Mouse (Mus musculus) testis, postnatal 10 days (tissue): ENCODE data around the gene Mgat4a.

Source experiments
- DNase-seq: peaks from one replicate; pipeline ENCODE4 v3.0.0; 2021; ENCODE audit warnings: low spot score

Gene Mgat4a

DNA sequence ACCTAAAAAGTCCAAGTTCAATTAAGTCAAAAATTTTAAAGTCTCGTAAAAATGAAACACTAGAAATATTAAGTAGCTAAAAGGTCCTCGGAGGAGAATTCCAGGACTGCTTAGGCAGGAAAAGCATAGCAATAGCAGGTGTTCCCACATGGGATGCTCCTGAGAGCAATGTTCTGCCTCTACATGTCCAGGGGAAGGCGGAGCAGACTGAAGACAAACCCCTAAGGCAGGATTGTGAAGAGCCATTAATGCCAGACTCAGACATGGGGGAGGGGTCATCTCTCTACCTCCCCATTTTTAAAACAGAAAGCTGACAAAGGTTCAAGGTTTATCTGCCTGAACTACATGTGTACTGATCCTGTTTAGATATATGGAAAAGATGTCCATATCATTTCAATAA, 45.7 kb downstream of the Mgat4a start:
- no peak for DNase-seq

GRCm38 (mm10) chr1:37491672-37492071, 49.1 kb downstream of the Mgat4a start:
- DNase-seq, result no peak

DNA sequence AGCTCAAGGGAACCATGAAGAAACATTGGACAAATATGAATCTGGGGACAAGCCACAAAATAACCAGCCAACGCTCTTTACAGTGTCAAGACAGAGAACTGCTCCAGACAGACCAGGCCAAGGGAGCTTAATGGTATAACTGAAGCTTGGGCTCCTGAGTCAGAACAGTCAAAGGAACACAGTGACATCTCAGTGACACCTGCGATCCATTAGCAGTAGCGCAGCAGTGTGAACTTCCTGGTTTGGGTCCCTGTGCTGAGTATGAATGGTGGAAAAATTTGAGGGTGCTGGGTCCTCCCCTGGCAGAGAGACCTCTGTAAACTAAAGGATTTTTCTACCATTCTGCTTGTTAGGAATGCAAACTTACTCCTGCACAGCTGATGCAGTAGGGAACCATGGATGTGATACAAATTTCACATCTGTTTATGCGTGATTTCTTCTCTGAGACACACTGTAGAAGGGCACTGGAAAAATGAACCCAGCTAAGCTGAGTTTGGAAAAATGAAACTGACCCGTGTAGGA, 50.1 kb downstream of the Mgat4a start:
- no peak for DNase-seq

- no peak for DNase-seq
These were observed 52.3 kb downstream of the Mgat4a start for GRCm38 (mm10) chr1:37488531-37488930.

- DNase-seq, result no peak
These were observed 53.8 kb downstream of the Mgat4a start for GRCm38 (mm10) chr1:37486994-37487393.

DNA sequence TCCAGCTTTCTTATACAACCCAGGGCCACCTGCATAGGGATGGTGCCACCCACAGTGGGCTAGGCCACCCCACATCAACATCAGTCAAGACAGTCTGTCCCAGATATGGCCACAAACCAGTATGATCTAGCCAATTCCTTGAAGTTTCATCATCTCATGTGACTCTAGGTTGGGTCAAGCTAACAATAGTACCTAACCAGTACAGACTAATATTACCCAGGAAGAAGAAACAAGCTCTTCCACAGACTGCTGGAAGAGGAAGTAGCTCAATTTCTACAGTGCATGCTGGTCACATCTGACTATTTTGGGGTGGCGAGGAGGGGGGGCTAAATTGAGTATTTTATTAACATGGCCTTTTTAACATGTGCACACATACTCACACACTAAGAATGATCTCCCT, 54.4 kb downstream of the Mgat4a start:
- no peak for DNase-seq

DNA sequence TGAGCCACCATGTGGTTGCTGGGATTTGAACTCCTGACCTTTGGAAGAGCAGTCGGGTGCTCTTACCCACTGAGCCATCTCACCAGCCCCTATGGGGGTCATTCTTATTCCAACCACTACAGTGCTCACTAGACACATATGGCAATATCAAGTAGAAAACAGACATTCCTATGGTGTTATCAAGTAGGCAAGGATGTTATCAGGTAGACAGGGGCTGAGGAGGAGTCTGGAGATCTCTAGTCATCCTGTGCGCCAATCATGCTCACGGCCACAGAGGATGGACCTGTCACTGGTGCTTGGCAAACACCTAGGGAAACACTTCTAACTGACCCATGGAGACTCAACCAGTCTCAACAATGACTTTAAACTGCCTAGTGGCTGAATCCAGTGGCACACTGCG, 56.2 kb downstream of the Mgat4a start:
- no peak for DNase-seq

DNA sequence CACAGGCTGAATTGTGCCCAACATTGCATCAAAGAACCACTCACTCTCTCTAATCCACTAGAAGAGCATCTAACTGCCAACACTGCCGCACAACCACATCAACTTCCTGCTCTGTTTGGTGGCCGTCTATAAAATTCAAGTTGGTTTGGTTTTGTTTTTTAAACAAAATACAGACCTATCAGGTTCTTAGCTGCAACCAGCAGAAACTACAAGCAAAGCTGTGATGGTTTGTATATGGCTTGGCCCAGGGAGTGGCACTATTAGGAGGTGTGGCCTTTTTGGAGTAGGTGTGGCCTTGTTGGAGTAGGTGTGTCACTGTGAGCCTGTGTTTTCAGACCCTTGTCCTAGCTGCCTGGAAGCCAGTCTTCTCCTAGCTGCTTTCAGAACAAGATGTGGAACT, 59.5 kb downstream of the Mgat4a start:
- no peak for DNase-seq

- DNase-seq, result no peak
These were observed 60.1 kb downstream of the Mgat4a start for GRCm38 (mm10) chr1:37480731-37481130.

DNA sequence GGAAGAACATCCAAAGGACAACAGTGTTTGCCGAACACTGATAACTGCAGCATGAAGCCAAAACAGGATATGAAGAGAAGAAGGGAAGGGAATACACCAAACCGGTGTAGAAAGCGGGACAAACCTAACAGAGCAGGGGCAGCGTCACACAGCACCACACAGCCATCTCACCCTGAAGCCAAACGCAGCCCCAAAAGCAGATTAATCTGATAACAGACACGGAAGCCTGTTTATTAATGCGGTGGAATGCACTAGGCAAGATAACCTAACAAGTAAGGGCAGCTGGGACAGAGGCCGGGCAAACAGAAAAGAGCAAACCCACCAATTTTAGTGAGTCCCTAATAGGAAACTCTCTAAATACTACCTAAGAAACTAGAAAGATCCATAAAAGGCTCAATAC, 61.1 kb downstream of the Mgat4a start:
- no peak for DNase-seq

DNA sequence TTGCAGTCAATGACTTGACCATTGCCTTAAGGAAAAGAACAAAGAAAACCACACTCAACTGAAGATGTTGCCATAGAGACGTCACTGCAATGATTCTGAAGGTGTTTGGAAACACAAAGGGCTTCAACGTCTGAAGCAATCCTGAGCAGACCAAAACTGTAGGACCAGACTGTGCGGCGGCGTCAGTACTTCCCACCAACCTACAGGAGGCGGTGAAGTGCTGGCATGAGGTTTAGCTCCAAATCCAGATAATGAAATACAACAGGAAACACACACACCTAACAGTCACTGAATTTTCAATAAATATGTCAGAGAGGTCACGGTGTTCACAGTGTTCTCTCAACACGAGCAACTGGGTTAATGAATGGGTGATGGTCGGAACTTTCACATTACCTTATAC, 61.7 kb downstream of the Mgat4a start:
- no peak for DNase-seq

DNA sequence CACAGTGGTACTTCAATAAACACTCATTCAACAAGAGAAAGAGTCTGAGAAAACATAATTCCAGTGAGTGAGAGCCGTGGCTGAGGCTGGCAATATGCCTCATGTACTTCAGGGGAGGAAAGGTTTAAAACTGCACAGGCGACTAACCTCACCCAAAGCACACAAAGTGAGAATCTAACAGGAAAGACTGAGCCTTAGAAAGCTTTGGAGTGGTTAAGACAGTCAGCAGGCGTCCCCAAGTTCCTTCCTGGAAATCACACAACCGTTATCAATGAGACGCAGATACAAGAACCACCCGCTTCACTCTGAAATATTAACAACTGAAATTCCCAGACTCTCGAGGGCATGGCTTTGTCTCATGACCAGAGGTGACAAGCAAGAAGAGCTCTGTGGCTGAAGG, 62.4 kb downstream of the Mgat4a start:
- no peak for DNase-seq

DNA sequence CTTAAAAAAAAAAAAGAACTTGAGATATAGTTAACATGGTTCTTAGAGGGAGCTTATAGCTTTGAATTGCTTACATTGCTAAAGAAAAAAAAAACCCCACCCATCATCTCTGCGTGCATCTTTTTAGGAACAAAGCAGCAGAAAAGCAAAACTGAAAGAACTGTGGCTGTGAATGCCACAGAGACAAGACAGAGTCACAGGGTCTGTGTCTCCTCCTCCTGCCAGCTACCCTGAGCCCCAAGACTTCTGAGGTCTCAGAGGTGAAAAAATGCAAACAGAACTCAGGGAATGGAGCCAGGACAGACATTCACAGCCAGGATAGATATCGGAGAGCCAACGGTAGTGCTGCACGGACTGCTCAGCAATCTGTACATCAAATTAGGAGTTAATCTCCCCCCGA, 62.9 kb downstream of the Mgat4a start:
- DNase-seq, result no peak

- DNase-seq, result no peak
These were observed 63.6 kb downstream of the Mgat4a start for GRCm38 (mm10) chr1:37477250-37477649.

- no peak for DNase-seq
These were observed 65.5 kb downstream of the Mgat4a start for GRCm38 (mm10) chr1:37475312-37475711.

DNA sequence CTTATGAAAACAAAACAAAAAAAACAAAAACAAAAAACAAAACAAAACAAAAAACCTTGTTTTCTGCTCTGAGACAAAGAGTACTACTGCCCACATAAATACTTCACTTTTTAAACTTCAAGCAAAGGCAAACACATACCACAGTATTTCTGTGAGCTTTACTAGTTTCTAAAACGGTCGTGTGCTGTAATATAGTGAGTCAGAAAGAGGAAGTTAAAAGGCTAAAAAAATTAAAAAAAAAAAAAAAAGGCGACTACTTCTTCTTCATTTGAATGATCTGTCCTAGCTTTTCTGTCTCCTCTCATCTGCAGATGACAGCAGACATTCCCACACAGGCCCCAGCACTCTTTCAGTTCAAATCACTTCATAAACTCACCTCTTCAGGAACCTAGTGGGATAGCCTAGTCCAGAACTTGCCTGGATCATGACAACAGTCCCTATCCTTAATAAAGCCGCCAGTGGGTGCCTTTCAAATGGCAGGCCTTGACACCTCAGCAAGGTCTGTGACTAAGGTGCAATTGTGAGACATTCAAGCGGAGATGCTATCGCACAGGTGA, 66.1 kb downstream of the Mgat4a start:
- no peak for DNase-seq

GRCm38 (mm10) chr1:37474046-37474445, 66.8 kb downstream of the Mgat4a start:
- DNase-seq, result no peak

DNA sequence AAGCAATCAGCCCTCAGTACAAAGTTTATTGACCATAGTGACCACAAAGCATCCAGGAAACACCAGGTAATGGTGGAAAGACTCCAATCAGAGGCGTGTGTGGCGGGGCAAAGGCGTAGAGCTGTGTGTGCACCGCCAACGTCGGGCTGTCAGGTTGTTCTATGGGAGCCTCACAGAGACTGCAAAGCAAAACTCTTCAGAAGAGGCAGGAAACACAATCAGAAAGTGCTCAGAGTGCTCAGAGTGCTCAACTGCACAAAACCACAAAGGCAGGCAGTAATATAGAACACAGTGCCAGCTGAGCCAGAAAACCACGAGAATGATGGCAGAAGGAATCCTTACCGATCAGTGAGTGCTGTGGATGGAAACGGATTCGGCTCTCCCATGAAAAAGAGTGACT, 67.6 kb downstream of the Mgat4a start:
- DNase-seq, result no peak

DNA sequence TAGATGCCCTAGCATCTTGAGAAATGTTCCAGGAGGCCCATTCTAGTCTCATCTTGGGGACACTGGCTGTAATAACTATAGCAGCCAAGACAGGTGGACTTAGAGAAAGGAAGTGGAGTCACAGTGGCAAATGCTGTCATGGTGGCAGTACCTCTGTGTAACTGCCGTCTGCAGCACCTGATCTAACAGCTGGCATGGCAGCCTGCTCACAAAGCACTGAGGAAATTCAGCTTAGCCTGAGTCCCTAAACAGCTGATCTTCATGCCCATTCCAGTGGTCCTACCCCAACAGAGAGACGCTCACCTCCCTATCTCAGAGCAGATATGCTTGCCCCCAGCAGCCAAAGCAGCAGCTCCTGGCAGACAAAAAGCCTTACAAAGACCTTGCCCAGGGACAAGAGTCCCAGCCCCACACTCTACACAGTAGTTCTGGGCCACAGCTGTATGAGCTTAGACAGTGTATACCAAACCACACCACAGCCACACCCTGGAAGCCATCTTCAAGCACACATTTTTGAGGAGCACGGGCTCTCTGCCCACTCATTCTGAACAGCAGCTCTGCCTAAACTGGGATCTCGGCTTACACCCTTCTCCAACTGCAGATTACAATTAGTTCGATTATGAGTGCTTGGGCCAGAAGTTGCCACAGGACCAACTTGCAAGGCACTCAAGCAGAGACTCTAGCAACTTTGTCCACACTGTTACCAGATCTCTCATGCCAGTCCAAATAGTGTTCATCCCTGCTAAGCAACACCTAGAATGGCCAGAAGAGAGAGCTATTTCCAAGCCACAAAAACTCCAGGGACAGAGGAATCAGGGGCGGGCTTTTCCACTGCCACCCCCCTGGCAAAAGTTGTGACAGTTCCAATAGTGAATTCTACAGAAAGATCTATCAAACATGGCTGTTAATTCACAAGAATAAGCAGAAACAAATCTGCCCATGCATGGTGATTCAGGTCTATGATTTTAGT, 69.4 kb downstream of the Mgat4a start:
- no peak for DNase-seq

- DNase-seq, result no peak
These were observed 71.8 kb downstream of the Mgat4a start for GRCm38 (mm10) chr1:37469007-37469406.

DNA sequence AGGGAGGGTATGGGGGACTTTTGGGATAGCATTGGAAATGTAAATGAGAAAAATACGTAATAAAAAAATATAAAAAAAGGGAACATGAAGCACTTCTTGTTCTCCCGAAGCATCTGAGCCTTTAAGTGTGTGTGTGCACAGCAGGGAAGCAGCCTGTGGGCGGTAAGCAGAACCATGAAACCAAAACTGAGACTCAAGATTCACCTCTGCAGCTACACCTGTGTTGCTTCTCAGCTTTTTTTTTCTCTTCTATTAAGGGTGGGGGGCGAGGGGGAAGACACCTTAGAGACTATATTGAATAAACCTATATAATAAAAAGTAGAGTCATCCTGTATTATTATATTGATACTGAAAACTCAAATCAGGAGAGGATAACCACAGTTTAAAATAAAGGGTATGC, 73.0 kb downstream of the Mgat4a start:
- no peak for DNase-seq

GRCm38 (mm10) chr1:37466322-37466995, 74.4 kb downstream of the Mgat4a start:
- DNase-seq, result no peak
